Mouse (Mus musculus) thymus, postnatal 36 days (tissue): ENCODE results near the gene Bace1.
A peak's percentile ranks its signal among the peaks of the same experiment; 100 is the strongest.

Source experiments
- DNase-seq, 2 experiments: peaks; one replicate each; pipeline ENCODE4 v3.0.0; 2022; ENCODE audit warnings: mixed read lengths in 2 of 2

The Bace1 gene

DNA sequence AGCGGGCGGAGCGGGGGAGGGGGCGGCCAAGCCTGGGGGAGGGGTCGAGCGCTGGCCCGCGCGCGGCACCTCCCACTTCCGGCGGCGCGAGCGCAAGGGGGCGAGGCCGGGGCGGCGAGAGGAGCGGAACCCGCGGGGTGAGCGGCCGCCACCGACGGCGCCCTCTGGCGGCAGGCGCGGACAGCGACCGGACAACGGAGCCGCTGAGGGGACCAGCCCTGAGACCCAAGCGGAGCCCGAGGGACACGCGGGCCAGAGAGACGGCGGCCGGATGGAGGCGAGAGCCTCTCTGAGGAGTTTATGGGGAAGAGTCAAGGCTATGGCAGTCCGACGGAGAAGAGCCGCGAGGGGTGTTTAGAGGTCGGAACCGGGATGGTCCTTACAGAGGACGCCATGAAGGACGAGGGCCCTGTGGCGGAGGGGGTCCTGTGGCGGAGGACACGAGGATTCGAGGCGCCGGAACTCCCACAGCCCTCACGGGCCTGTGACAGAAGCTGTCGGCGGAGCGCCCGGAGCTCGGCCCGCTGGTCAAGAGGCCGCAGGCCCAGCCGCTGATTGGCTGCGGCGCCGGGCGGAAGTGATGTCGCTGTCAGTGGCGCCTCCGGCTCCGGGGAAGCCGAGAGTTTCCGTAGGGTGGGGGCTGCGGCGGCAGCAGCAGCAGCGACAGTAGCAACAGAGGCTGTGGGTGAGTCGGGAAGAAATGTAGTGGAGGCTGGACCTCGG, 68.1 kb downstream of the Bace1 start, which contains the start of the genes Pcsk7 and Rnf214:
Gene Pcsk7 (plus strand): TSS at position 143 of the 723 bp plus-strand sequence.
Gene Rnf214 (minus strand): TSS at position 557 of the 723 bp plus-strand sequence.
- DNase-seq, result peak; percentile 90 to 91

DNA sequence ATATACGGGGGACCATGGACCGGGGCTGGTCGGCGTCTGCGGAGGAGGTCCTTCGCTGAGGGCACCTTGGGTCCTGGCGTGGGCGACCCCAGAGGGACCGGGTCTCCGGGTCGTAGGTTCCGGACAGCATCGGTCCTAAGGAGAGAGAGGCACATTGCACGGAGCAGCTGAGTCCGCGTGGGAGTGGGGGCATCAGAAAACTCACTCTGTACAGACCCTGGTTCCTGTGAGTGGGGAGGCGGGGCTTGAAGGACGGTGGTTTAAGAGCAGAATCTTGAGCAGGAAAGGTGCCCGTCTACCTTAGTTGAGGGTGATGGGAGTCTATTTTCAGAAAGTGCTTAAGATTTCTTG, 68.7 kb downstream of the Bace1 start:
- no peak for DNase-seq

DNA sequence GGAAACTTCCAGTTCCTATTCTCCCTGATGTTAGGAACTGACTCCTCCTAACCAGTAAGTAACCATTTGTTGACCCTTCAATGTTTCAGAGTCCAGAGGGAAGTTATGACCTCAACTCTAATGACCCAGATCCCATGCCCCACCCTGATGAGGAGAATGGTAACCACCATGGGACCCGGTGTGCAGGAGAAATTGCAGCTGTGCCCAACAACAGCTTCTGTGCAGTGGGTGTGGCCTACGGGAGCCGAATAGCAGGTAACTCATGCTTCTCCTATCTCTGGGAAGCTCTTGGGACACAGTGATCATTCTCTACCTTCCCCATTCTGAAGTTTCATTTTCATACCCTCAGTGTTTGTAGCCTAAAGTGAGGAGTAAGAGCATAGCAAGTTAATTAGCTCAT, 72.6 kb downstream of the Bace1 start:
- DNase-seq, result no peak

DNA sequence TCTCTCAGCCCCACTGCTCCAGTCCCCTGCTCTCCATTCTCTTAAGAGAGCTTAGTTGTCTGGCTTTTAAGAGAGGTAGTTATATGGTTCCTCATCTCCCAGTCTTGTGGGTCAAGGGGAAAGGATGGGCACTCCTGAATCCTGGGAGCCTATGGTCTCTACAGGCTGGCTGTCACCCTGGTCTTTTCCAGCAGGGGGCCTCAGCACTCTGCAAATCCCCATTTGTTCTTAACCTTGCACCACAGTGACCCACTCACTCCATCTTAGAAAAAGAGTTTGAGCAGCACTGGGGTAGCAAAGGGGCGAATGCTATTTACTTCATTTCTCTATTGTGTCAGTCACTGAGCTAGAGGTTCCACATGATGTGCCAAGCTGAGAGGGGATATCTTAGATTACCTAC, 73.3 kb downstream of the Bace1 start:
- DNase-seq, result peak; percentile 50 to 61
